Mouse (Mus musculus) hindbrain, embryonic 13.5 days (tissue): Measurements from ENCODE around the gene Emx1. TPM values are rescaled to one million over a fixed set of nuclear protein-coding genes. Genes with fewer than 3 reads are reported as not detected.

Source experiments
- ATAC-seq: fragments of 200-750 bp; cut with Nextera tagmentation; 2 replicates; pipeline ENCODE4 v1.8.0; 2017; ENCODE audit warnings: moderate TSS enrichment; ENCODE audit not compliant: low FRiP score
- H3K27ac ChIP-seq: fragments of 300-500 bp; sonication (generic); 2 replicates; pipeline ENCODE4 v1.5.1; 2015; ENCODE audit warnings: inconsistent platforms, mild to moderate bottlenecking, moderate library complexity
- H3K27me3 ChIP-seq: fragments of 300-500 bp; sonication (generic); 2 replicates; pipeline ENCODE4 v1.6.1; 2015; ENCODE audit warnings: mild to moderate bottlenecking, inconsistent platforms
- H3K36me3 ChIP-seq: fragments of 300-500 bp; sonication (generic); 2 replicates; pipeline ENCODE4 v1.6.1; 2015; ENCODE audit warnings: mild to moderate bottlenecking, inconsistent platforms
- H3K4me1 ChIP-seq: fragments of 300-500 bp; sonication (generic); replicated peaks from 2 replicates; pipeline ENCODE4 v1.6.1; 2015; ENCODE audit warnings: inconsistent platforms
- H3K4me2 ChIP-seq: fragments of 300-500 bp; sonication (generic); 2 replicates; pipeline ENCODE4 v1.6.1; 2015; ENCODE audit warnings: inconsistent platforms, mild to moderate bottlenecking, moderate library complexity
- H3K4me3 ChIP-seq: fragments of 300-500 bp; sonication (generic); 2 replicates; pipeline ENCODE4 v1.5.1; 2015; ENCODE audit warnings: mild to moderate bottlenecking, inconsistent platforms
- H3K9ac ChIP-seq: fragments of 300-500 bp; sonication (generic); 2 replicates; pipeline ENCODE4 v1.6.1; 2015; ENCODE audit warnings: mild to moderate bottlenecking, inconsistent platforms
- H3K9me3 ChIP-seq: fragments of 300-500 bp; sonication (generic); 2 replicates; pipeline ENCODE4 v1.6.1; 2016; ENCODE audit warnings: inconsistent platforms
- WGBS: fragments of 180-500 bp; shearing (Covaris S2); methylation state at CpG from one replicate; pipeline ENCODE4 v1.1.7; 2015; 5-methylcytosine and 5-hydroxymethylcytosine counted together
- polyA plus RNA-seq: library from polyadenylated mRNA; unstranded; fragments of >200 nt; fragmentation: Nextera tagmentation; extraction: Ambion mirVana; gene quantifications from 2 replicates; pipeline ENCODE4 v1.2.1, GENCODE M21; 2015

Gene Emx1
- polyA plus RNA-seq, 1 experiment from 2014 or later: not detected

DNA sequence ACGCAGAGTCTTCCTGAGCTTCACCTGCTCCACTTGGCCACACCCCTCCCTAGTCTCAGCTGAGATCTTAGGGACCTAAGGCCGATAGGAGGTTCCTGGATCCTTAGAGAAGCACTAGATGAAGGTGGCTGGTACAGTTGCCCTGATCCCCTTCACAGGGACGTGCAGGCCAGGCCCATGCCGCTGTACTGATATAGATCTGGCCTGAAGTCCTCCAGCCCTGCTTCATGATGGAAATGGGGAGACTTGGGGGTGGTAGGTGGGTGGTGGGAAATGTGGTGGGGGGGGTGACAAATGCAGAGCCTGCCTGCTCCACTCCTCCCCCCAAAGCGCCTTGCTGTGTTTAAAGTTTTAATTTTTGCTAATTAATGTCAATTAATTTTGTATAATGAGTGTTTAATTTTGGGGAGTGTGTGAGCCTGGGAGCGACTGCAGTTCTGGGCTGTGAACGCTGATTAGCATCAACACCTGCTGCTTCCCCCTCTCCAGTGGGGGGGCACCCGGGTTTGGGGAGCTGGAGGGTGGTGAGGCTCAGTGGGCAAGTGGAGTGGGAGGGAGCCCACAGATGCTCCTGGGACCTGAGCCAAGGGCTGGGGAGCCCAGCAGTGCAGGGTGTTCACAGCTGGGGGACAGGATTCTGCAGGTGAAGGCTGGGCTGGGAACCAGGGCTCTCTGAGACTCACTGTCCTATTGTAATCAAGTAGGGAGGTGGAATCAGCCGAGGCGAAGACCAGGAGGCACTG lies 50.5 kb downstream of the Emx1 start:
- no peaks in the 10 kb centered on the region for H3K9me3 ChIP-seq
- H3K4me3 ChIP-seq: no peak overlapping the region
- no peak overlapping the region for H3K4me2 ChIP-seq
- no peak overlapping the region for H3K9ac ChIP-seq
- peaks cover 10% of the 10 kb centered on the region for H3K4me1 ChIP-seq
- no peak for ATAC-seq
- H3K36me3 ChIP-seq: no peaks in the 10 kb centered on the region
- WGBS: 57% methylated on average over 10 of the region's 10 CpGs
- 0 out of 2 replicates have a peak, but pooled peaks cover 21% of the 10 kb centered on the region for H3K27me3 ChIP-seq
- H3K27ac ChIP-seq: no peak overlapping the region

DNA sequence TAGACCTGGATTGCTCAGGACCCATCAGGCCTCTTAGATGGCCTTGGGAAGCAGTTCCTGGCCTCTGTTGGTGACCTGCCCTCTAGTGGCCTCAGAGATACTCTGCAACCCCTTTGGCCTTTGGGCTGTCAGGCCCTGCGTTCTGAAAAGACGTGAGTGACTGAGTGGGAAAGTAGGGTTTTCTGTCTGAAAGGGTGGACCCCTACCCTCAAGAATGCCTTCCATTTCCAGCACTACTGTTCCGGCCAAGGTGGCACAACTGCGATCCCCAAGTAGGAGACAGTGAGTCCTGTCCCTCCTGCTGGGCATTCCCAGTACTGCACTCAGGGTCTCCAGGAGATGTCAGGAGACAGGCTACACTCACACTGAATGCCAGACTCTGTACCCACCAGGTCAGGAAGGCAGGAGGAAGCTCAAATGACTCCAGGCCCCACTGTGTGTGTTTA lies 51.8 kb downstream of the Emx1 start:
- Histone ChIP-seq H3K27me3 (0 out of 2 replicates have a peak, but pooled peaks cover 17% of the 10 kb centered on the region), H3K4me1 (peaks cover 7% of the 10 kb centered on the region), H3K9me3 (no peaks in the 10 kb centered on the region), H3K27ac (no peak overlapping the region), H3K4me2 (no peak overlapping the region), H3K36me3 (no peaks in the 10 kb centered on the region), H3K9ac (no peak overlapping the region), H3K4me3 (no peak overlapping the region)
- ATAC-seq: no peak
- 13% methylated on average over 4 of the region's 4 CpGs for WGBS

DNA sequence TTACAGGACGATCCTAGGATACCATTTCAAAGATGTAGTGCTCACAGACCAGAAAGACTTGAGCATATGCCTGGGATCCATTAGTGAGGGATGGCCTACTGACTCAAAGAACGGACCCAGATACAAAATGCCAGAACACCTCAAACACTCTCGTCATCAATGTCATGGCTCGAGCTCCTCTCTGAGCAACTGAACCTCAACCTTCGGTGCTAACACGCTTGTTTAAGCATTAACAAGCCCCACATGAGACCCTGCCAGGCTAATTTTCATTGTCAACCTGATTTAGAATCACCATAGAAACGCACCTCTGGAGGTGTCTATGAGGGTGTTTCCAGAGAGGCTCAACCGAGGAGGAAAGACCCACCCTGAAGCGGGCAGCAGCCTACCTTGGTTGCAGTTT lies 62.6 kb downstream of the Emx1 start:
- H3K9me3 ChIP-seq: no peaks in the 10 kb centered on the region
- WGBS: 76% methylated on average over 9 of the region's 9 CpGs
- ATAC-seq: no peak
- no peak overlapping the region for H3K27ac ChIP-seq
- no peaks in the 10 kb centered on the region for H3K36me3 ChIP-seq
- no peak overlapping the region for H3K4me2 ChIP-seq
- no peak overlapping the region for H3K9ac ChIP-seq
- peaks cover 29% of the 10 kb centered on the region for H3K4me1 ChIP-seq
- H3K4me3 ChIP-seq: no peak overlapping the region
- H3K27me3 ChIP-seq: peaks cover 4% of the 10 kb centered on the region; the same call in 1 of the 2 replicates

DNA sequence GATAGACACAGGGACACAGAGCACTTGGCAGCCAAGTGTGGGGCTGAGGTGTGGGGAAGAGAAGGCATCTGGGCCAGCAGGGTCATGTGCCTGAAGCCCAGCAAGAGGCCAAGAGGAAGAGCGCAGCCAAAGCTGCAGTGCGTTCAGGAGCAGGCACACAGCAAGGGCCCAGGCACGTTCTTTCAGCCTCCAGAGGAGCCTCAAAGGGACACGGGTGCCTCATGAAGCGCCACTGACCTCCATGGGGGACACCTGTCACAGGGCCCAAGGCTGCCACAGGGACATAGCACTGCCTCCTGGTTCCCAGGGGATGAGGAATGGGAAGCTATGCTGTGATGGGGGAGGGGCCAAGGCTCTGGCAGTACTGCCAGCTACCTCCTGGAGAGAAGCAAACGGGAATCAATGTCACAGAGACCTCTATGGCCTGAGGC lies 63.6 kb downstream of the Emx1 start:
- WGBS: 42% methylated on average over 6 of the region's 6 CpGs

DNA sequence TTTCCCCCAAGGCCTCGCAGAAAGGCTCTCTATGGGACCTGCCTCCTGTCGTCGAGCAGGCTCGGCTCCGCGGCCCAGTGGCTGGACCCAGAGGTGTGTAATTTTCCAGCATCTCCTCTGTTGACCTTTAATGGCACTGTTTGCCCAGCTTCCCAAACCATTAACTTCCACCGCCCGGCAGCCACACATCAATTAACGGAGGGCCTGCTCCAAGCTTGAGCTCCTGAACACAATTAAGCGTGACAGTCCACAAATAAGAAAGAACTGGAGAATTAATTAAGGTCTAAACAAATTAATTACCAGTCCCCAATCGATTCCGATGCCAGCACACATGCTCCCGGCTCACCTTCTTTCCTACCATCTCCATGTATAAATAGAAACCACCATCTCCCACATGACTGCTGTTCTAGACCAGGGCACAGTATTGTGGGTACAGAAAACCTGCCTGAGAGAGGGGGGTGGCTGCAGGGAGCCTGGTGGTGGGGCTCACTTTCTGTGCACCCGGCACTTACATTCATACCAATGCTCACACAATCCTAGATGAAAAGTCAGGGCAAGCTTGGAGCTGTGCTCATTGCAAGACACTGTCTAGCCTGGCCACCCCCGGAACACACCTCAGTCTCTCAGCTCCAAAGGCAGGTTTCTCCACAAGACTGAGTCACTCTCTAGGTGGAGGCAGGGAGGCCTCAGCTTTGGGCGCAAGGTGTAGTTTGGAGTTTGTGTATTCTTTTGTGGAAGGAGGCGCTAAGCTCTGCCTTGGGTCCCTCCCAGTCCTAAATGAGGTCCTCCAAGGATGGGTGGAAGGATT lies 65.2 kb downstream of the Emx1 start:
- Histone ChIP-seq H3K27me3 (peaks cover 4% of the 10 kb centered on the region; the same call in 1 of the 2 replicates), H3K9me3 (no peaks in the 10 kb centered on the region), H3K36me3 (no peaks in the 10 kb centered on the region), H3K4me2 (no peak overlapping the region), H3K4me3 (no peak overlapping the region), H3K9ac (no peak overlapping the region), H3K27ac (peak overlapping the region; percentile 35; the same call in 1 of the 2 replicates), H3K4me1 (peaks cover 29% of the 10 kb centered on the region)
- ATAC-seq: peak; percentile 52; the same call in 1 of the 2 replicates
- 60% methylated on average over 17 of the region's 17 CpGs for WGBS

More for the DNA sequence above, 63.6 kb downstream of the Emx1 start:
- Histone ChIP-seq H3K4me2 (no peak overlapping the region), H3K36me3 (no peaks in the 10 kb centered on the region), H3K9ac (no peak overlapping the region), H3K4me3 (no peak overlapping the region), H3K9me3 (no peaks in the 10 kb centered on the region), H3K27ac (no peak overlapping the region), H3K27me3 (peaks cover 4% of the 10 kb centered on the region; the same call in 1 of the 2 replicates), H3K4me1 (peaks cover 29% of the 10 kb centered on the region)
- no peak for ATAC-seq

DNA sequence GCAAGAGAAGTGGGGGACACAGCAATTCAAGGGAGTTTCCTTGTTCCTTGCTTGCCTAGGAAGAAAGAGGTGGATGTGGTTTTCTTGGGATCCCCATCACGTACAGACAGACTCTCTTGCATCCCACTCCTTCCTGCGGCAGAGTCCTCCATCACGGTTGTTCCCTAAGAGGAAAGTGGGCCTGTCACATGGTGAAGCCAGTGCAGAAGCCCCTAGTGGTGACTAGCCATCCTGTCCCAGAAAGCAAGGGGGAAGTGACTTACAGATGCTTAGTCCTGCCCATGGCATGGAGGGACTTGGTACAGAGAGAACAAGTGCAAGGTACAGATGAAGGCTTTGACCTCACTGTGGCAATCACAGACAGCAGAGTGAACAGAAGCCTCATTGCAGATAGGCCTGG lies 66.0 kb downstream of the Emx1 start:
- ATAC-seq: no peak
- Histone ChIP-seq H3K9me3 (no peaks in the 10 kb centered on the region), H3K27me3 (peaks cover 4% of the 10 kb centered on the region; the same call in 1 of the 2 replicates), H3K4me1 (peaks cover 30% of the 10 kb centered on the region), H3K4me2 (no peak overlapping the region), H3K27ac (no peak overlapping the region), H3K4me3 (no peak overlapping the region), H3K9ac (no peak overlapping the region), H3K36me3 (no peaks in the 10 kb centered on the region)
- WGBS: 77% methylated on average over 3 of the region's 3 CpGs

Other genes with a start within 250 kb of the Emx1 start
- 47.7 and 52.1 TPM in 2 replicates for gene Exoc6b, start 117.9 kb upstream of the Emx1 start, polyA plus RNA-seq
- gene Spr, start 49.7 kb upstream of the Emx1 start, polyA plus RNA-seq: 21.1 and 23.0 TPM in 2 replicates
- gene Sfxn5, start 146.0 kb downstream of the Emx1 start, polyA plus RNA-seq: 18.3 and 19.6 TPM in 2 replicates
- gene Rab11fip5, start 187.2 kb downstream of the Emx1 start, polyA plus RNA-seq: 13.7 and 14.8 TPM in 2 replicates
- not detected in 2 replicates for gene Noto, start 236.4 kb downstream of the Emx1 start, polyA plus RNA-seq
- 58.4 and 59.0 TPM in 2 replicates for gene Smyd5, start 244.6 kb downstream of the Emx1 start, polyA plus RNA-seq